Mouse (Mus musculus): ENCODE measurements around the gene Hsd3b7.
A peak's percentile ranks its signal among the peaks of the same experiment; 100 is the strongest.
"Not testable (repeated sequence)": the region's sequence is repeated elsewhere in the genome, so short reads cannot be mapped to it uniquely, and the experiment has no call there.

Gene Hsd3b7

GRCm38 (mm10) chr7:127775837-127776236 lies 24.6 kb upstream of the Hsd3b7 start:
- DNase-seq (ENCODE audit: low read depth, low spot score), result not testable (repeated sequence)

GRCm38 (mm10) chr7:127776426-127776825 lies 24.0 kb upstream of the Hsd3b7 start, which contains the start of gene Setd1a:
Gene Setd1a (plus strand): TSS chr7:127776670.
- peak; percentile 78 for DNase-seq (ENCODE audit: low read depth, low spot score)

GRCm38 (mm10) chr7:127776878-127777473 lies 23.4 kb upstream of the Hsd3b7 start:
- peak; percentile 91 for DNase-seq (ENCODE audit: low read depth, low spot score)

DNA sequence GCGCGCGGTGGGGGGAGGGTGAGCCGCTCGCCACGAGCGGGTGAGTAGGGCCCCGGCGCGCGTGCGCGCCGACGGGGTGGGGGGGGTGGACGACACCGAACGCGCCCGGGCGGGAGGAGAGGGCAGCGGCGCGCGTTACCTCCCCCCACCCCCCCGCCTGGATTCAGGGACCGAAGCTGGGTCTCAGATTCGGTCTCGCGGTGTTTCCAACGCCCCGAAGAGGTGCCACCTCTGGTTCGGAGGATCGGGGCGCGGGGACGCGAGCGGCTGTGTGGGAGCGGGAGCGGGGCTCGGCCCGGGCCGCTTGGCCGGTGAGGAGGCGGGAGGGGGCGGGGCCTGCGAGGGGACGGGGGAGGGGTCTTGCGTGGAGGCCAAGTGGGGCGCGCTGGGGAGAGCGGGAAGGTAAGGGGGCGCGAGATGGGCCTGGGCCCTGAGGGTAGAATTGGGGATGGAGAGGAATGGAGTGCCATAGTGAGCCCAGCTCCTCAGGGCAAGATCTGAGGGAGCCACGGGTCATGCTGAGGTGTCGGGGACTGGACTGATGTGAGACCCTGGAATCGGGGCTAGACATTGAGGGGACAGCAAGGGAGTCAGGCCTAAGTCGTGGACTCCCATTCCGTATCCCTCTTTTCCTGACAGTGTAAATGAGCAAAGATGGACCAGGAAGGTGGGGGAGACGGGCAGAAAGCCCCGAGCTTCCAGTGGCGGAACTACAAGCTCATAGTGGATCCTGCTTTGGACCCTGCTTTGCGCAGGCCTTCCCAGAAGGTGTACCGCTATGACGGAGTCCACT lies 22.7 kb upstream of the Hsd3b7 start:
- no peak for DNase-seq (ENCODE audit: low read depth, low spot score)

GRCm38 (mm10) chr7:127778350-127778749 lies 22.1 kb upstream of the Hsd3b7 start:
- DNase-seq (ENCODE audit: low read depth, low spot score), result no peak

- DNase-seq (ENCODE audit: low read depth, low spot score), result no peak
Observed at GRCm38 (mm10) chr7:127785308-127785707, 15.1 kb upstream of the Hsd3b7 start, which contains the start of gene Gm49388. Gene Gm49388 (plus strand): TSS chr7:127785608.

- no peak for DNase-seq (ENCODE audit: low read depth, low spot score)
Observed at GRCm38 (mm10) chr7:127797076-127797845, 3.1 kb upstream of the Hsd3b7 start.

GRCm38 (mm10) chr7:127798591-127798990 lies 1.8 kb upstream of the Hsd3b7 start:
- no peak for DNase-seq (ENCODE audit: low read depth, low spot score)

DNA sequence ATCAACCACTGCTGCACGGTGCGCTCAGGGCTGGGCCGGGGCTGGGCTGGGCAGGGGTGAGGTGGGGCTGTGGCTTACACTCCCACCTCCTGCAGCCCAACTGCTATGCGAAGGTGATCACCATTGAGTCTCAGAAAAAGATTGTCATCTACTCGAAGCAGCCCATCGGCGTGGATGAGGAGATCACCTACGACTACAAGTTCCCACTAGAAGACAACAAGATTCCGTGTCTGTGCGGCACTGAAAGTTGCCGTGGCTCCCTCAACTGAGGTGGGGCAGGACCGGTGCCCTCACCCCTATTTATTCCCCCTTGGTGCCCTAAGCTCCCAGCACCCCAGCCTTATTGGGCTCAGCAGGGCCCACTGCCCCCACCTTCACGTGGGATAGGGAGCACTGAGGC lies 1.2 kb upstream of the Hsd3b7 start:
- DNase-seq (ENCODE audit: low read depth, low spot score), result no peak

- no peak for DNase-seq (ENCODE audit: low read depth, low spot score)
Observed at GRCm38 (mm10) chr7:127799738-127800137, 666 bp upstream of the Hsd3b7 start.

- no peak for DNase-seq (ENCODE audit: low read depth, low spot score)
Observed at GRCm38 (mm10) chr7:127801010-127801621, 712 bp downstream of the Hsd3b7 start.

DNA sequence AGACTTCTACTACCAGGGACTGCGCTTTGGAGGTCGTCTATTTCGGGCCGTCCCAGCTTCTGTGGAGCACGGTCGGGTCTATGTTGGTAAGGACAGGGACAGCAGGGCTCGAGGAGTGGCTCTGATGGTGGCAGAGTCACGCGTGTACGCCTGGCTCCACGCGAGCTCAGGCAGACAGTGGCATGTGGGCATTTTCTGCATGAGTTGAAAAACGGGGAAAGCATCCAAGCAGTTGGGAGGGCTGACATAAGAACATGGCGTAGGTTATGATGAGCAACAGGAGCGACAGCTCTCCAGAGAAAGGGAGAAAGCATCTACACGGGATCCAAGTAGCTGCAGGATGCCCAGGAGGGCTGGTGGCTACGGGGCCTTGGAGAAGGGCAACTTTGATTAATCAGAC lies 1.9 kb downstream of the Hsd3b7 start:
- no peak for DNase-seq (ENCODE audit: low read depth, low spot score)

- DNase-seq (ENCODE audit: low read depth, low spot score), result no peak
Observed at GRCm38 (mm10) chr7:127808821-127809220, 8.4 kb downstream of the Hsd3b7 start.

- no peak for DNase-seq (ENCODE audit: low read depth, low spot score)
Observed at GRCm38 (mm10) chr7:127809846-127810245, 9.4 kb downstream of the Hsd3b7 start.

- no peak for DNase-seq (ENCODE audit: low read depth, low spot score)
Observed at GRCm38 (mm10) chr7:127810650-127811049, 10.2 kb downstream of the Hsd3b7 start.

DNA sequence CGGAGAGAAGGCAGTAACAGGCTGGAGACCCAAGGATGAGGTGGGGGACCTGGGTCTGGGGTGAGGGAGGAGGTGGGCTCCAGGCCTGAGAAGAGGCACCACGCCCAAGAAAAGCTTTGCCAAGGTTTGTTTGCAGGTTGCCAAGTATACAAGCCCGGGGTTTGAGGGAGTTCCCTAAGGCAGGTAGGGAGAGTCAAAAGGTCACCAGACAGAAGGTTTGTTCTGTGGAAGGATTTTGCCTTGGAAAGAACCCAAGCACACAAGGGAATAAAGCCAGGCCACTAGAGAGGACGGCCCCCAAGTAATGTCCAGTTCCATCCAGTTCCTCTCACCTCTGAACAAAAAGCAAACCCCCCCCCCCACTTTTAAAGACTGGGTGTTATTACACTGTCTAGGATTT lies 10.8 kb downstream of the Hsd3b7 start:
- no peak for DNase-seq (ENCODE audit: low read depth, low spot score)

DNA sequence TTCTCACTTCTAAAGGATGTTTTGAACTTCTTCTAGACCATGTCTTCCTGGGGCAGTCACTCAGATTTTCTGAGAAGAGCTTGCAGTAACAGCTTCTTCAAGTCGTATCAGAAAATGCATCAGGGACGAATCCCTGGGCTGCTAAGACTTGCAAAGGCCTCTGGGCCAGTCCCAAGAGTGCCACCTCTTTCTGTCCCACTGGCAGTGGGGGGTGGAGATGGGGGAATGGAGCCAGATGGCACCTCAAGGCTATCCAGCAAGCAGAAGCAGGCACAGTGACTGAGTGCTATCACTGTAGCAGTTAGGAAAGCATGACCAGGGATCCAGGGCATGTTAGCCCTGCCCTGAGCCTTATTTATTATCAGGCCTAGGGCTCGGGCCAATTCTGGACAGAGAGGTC lies 11.9 kb downstream of the Hsd3b7 start:
- DNase-seq (ENCODE audit: low read depth, low spot score), result no peak

GRCm38 (mm10) chr7:127813821-127814220 lies 13.4 kb downstream of the Hsd3b7 start:
- DNase-seq (ENCODE audit: low read depth, low spot score), result no peak

- DNase-seq (ENCODE audit: low read depth, low spot score), result peak; percentile 20
Observed at GRCm38 (mm10) chr7:127814241-127814921, 14.0 kb downstream of the Hsd3b7 start.

GRCm38 (mm10) chr7:127815116-127815665 lies 14.8 kb downstream of the Hsd3b7 start:
- DNase-seq (ENCODE audit: low read depth, low spot score), result no peak
